Mouse (Mus musculus) ovary, postnatal 10 days (tissue): Measurements from ENCODE around the gene Spast.
"Not testable (repeated sequence)": the region's sequence is repeated elsewhere in the genome, so short reads cannot be mapped to it uniquely, and the experiment has no call there.

Experiments
- DNase-seq: peaks from one replicate; pipeline ENCODE4 v3.0.0; 2022; ENCODE audit warnings: low spot score

The Spast gene

GRCm38 (mm10) chr17:74327195-74327594 is 11.6 kb upstream of the Spast start:
- DNase-seq: not testable (repeated sequence)

DNA sequence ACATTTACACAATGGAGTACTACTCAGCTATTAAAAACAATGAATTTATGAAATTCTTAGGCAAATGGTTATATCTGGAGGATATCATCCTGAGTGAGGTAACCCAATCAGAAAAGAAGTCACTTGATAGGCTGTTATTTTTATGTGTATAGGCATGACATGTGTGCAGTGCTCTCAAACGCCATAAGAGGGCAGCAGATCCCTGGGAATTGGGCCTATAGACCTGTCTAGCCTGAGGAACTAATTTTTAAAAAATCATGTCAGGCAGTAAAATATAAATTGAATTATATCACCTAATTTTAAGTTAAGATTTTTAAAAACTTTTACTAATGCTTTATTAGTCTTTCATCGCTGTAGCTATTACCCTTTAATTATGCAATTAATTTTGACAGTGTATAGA is 10.6 kb upstream of the Spast start:
- not testable (repeated sequence) for DNase-seq

DNA sequence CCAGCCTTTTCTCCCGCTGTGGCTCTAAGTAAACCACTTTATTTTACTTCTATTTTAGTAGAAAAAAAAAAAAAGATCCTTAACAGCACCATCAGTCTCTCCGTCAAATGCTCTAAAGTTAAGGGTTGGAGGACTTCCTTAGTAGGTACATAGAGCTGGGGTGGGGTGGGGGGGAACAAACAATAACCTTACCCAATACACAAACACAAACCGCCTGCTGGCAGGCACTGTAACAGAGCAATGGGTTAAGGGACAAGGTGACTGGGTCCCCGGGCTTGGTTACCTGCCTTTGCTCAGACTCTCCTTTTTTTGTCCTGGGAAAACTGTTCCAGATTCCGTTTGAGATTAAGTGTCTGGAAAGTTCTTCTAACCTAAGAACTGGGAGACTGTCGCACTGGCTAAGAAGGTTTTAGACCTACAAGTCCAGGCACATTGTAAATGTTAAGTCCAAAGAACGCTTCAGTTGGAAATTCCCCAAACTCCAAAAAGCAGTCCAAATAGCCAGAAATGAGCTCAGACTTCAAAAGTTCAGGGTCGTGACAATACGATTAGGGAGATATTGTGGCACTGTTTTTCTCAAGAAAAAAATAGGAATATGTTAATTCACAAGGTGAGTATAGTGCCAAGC is 7.6 kb upstream of the Spast start:
- DNase-seq: no peak

DNA sequence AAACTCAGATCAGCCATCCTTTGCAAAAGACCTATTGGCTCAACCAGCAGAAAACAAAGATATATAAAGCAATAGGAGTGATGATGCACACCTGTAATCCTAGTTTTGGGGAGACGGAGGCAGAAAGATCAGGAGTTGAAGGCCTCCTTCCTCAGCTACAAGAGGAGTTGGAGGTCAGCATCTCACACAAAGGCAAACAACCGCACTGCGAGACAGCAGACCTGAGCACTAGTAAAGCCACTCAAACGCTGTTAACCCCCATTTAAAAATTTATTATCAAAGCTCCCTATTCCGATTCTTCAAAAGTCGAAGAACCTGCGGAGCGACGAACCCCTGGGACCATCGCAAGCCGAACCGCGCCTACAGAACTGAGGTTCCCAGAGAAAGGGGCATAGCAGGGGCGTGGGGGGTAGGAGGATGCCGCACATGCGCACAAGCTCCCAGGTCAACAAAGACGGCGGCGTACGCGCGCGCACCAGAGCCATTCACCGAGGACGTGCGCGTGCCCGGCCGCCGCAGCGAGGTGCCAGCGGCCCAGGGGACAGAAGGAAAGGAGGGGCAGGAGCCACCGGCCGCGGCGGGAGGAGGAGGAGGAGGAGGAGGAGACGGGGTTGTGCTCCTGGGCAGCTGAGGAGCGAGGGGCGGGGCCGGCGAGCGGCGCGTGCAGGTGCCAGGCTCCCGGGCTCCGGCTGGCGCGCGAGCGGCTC is 409 bp upstream of the Spast start:
- peak; percentile 89 for DNase-seq

- no peak for DNase-seq
These were observed 2.4 kb downstream of the Spast start for GRCm38 (mm10) chr17:74341151-74341550.

- DNase-seq: no peak
These were observed 24.8 kb downstream of the Spast start for GRCm38 (mm10) chr17:74363592-74363991.

DNA sequence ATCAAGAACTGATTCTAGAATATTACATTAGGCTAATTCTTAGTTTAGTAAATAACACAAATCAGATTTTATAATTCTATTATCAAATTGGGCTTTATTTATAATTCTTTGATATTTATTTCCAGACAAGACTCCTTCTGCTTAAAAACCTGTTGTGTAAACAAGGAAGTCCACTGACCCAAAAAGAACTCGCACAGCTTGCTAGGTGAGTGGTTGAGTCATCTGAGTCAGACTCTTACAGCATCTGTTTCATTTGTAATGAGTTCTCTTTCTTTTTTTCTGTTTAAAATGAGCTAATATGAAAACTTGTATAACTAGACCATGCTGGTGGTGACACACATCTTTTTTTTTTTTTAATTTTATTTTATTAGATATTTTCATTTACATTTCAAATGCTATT is 38.1 kb downstream of the Spast start:
- DNase-seq: no peak

GRCm38 (mm10) chr17:74386657-74387056 is 47.9 kb downstream of the Spast start:
- DNase-seq: no peak

DNA sequence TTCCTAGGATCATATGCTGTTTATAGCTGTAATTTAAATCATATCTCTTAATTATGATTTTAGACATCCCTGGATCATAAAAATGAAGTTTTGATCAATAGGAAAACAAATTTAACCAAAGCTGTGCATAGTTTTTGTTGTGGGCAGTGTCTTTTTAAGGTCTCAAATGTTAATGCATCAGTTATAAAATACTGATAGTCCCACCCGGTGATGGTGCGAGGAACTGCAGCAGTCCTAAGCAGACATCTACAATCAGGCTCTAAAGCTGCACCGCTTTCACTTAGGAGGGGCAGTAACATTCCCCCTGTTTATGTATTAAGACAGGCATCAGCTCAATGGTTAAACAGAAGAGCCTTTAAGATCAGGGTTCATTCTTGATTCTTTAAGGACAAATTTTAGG is 51.1 kb downstream of the Spast start:
- no peak for DNase-seq

GRCm38 (mm10) chr17:74394381-74394780 is 55.6 kb downstream of the Spast start:
- DNase-seq: no peak

- DNase-seq: no peak
These were observed 56.1 kb downstream of the Spast start for GRCm38 (mm10) chr17:74394855-74395254.

GRCm38 (mm10) chr17:74395383-74396065 is 56.7 kb downstream of the Spast start, which contains the start of gene Slc30a6:
TSS of gene Slc30a6 (plus strand) at chr17:74395608.
- peak; percentile 74 for DNase-seq

DNA sequence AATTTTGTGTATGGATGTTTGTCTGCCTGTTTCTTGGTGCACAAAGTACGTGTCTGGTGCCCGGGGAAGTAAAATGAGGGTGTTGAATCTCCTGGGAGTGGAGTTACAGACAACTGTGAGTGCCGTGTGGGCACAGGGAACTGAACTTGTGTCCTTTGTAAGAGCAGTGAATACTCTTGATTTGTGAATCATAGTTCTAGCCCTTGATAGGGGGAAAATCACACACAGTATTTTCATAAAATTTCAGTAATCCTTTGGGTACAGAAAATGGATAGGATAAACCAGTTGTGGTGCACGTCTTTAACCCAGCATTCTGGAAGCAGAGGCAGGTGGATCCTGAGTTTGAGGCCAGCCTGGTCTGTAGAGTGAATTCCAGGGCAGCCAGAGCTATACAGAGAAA is 58.0 kb downstream of the Spast start:
- no peak for DNase-seq

GRCm38 (mm10) chr17:74397173-74397572 is 58.4 kb downstream of the Spast start:
- DNase-seq: no peak

DNA sequence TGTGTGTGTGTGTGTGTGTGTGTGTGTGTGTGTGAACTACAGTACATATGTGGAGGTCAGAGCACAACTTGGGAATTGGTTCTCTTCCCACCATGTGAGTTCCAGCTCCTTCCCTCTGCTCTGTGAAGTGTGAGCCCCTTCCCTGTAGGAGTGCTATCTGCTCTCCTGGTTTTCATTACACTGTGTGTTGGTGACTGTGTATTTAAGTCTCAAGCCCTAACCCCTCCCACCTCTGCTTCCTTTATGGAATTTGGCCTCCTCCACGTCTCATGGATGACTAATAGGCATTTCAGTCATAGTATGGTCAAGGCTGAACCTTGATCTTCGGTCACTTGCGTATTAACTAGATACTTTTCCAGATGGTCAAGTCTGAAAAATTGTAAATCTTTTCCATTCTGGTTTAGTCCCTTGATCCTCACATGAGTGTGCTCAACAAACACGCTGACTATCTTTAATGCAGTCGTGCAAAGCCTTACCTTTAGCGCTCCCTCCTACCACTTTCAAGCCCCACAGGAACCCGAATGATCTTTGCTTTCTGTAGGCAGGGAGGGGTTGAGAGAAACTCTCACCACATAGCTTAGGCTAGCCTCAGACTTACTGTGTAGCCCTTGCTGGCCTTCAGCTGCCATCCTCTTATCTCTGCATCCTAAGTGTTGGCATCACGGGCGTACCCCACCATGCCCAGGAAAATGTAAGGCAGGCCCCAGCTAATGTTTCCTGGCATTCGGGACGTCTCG is 63.9 kb downstream of the Spast start:
- no peak for DNase-seq

DNA sequence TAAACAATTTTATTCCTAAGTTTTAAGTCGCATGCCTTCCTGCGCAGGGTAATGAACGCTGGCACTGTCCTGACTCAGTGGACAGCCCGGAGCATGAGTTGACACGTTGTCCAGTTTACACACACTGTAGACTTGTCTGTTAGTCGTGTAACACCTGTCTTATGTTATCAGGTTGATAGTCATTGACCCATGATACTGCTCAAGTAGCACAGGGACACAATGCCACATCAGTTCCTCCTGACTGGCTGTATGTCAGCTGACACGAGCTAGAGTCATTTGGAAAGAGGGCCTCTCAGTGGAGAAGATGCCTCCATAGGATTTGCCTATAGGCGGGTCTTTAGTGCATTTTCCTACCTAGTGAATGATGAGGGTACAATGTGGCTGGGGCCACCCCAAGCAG is 67.7 kb downstream of the Spast start:
- DNase-seq: no peak

DNA sequence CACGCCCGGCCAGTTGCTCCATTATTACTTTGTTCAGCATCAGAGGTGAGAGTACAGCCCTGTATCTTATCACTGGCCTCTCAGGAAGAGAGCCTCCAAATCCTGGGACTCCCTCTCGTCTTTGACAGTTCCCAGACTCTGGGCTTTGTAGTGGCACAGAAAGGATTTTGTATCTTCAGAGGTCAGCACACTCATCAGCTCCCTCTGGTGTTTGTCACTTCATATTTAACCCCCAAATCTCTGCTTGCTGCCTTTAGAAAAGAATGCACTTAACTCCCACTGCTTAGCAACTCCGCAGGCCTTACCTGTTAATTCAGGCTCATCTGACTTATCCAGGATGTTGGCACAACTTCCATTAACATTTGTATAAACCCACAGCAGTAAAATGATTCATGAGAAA is 70.9 kb downstream of the Spast start:
- DNase-seq: no peak

GRCm38 (mm10) chr17:74413324-74413723 is 74.5 kb downstream of the Spast start:
- no peak for DNase-seq

GRCm38 (mm10) chr17:74414671-74415070 is 75.9 kb downstream of the Spast start:
- no peak for DNase-seq

DNA sequence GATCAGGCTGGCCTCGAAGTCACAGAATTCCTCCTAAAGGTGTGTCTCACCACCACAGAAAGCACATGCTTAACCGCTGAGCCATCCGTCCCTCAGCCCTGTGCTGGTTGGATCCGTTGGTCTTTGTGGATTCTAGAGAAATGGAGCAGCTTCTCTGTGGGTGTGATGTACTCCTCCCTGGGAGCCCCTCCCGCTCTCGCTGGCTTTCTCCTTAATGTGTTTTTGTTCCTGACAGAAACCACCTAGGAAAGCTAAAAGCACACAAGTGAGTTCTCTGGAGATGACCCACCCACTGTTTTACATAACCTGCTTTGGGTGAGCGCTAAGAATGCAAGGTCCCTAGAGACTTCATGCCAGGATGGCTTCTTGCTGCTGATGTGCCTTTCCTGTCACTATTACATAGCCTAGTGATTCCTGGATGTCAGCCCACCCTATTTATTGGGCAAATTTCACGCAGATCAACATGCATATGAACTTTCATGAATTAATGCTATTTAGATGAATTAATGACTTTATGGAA is 78.1 kb downstream of the Spast start:
- no peak for DNase-seq

DNA sequence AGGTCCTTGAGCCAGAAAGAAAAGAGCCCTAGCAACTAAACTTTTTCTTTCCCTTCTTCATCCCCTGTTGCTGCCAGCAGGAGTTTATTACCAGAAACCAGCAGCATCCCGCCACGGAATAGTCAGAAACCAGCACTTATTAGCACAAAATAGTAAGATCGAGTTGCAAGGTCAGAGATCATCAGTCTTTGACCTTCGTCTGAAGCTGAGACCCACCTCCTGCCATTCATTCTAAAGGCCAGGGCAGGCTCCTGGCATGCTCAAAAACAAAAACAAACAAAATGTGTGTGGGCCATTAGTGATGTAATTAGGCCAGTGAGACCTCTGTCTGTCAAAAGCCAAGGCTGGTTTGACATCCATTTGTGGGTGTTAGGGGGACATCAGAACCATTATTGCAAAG is 79.4 kb downstream of the Spast start:
- DNase-seq: no peak

- DNase-seq: no peak
These were observed 81.9 kb downstream of the Spast start for GRCm38 (mm10) chr17:74420656-74421055.
